Mouse (Mus musculus) kidney, embryonic 14.5 days (tissue): ENCODE data around the gene Sept9. TPM values are rescaled to one million over a fixed set of nuclear protein-coding genes. Genes with fewer than 3 reads are reported as not detected.

Source experiments
- ATAC-seq: fragments of 200-750 bp; cut with Nextera tagmentation; 2 replicates; pipeline ENCODE4 v1.8.0; 2017; ENCODE audit warnings: moderate number of reproducible peaks, mild to moderate bottlenecking, moderate TSS enrichment, moderate library complexity; ENCODE audit not compliant: low FRiP score, low TSS enrichment
- H3K27ac ChIP-seq: fragments of 300-500 bp; sonication (generic); 2 replicates; pipeline ENCODE4 v1.5.1; 2014; ENCODE audit warnings: low read depth, mild to moderate bottlenecking, low read length, moderate library complexity, mixed read lengths
- H3K27me3 ChIP-seq: fragments of 300-500 bp; sonication (generic); 2 replicates; pipeline ENCODE4 v1.6.1; 2014; ENCODE audit warnings: mild to moderate bottlenecking, low read length; ENCODE audit not compliant: control insufficient read depth, insufficient read depth
- H3K36me3 ChIP-seq: fragments of 300-500 bp; sonication (generic); 2 replicates; pipeline ENCODE4 v1.6.1; 2014; ENCODE audit warnings: low read length, mixed read lengths; ENCODE audit not compliant: control insufficient read depth, insufficient read depth
- H3K4me1 ChIP-seq: fragments of 300-500 bp; sonication (generic); 2 replicates; pipeline ENCODE4 v1.6.1; 2014; ENCODE audit warnings: low read length, mixed read lengths; ENCODE audit not compliant: control insufficient read depth, insufficient read depth
- H3K4me2 ChIP-seq: fragments of 300-500 bp; sonication (generic); replicated peaks from 2 replicates; pipeline ENCODE4 v1.6.1; 2014; ENCODE audit warnings: low read depth, mild to moderate bottlenecking, low read length
- H3K4me3 ChIP-seq: fragments of 300-500 bp; sonication (generic); 2 replicates; pipeline ENCODE4 v1.5.1; 2014; ENCODE audit warnings: mild to moderate bottlenecking, low read length
- H3K9ac ChIP-seq: fragments of 300-500 bp; sonication (generic); 2 replicates; pipeline ENCODE4 v1.6.1; 2014; ENCODE audit warnings: low read depth, mild to moderate bottlenecking, low read length, moderate library complexity
- H3K9me3 ChIP-seq: fragments of 300-500 bp; sonication (generic); 2 replicates; pipeline ENCODE4 v1.6.1; 2016; ENCODE audit warnings: low read length; ENCODE audit not compliant: control insufficient read depth
- WGBS: fragments of 180-500 bp; shearing (Covaris S2); extraction: QIAGEN DNeasy Blood & Tissue Kit; methylation state at CpG from one replicate; pipeline ENCODE4 v1.1.7; 2014; 5-methylcytosine and 5-hydroxymethylcytosine counted together
- polyA plus RNA-seq: library from polyadenylated mRNA; unstranded; fragments of >200 nt; fragmentation: Nextera tagmentation; extraction: Ambion mirVana; gene quantifications from 2 replicates; pipeline ENCODE4 v1.2.1, GENCODE M21; 2014

Sept9 gene
- polyA plus RNA-seq, 1 experiment from 2014 or later: 104 TPM

GRCm38 (mm10) chr11:117159257-117159945 lies 40.1 kb upstream of the Sept9 start:
- Histone ChIP-seq H3K9me3 (no peaks in the 10 kb centered on the region), H3K4me1 (peaks cover 15% of the 10 kb centered on the region), H3K4me2 (no peak overlapping the region), H3K9ac (no peak overlapping the region), H3K4me3 (no peak overlapping the region), H3K27me3 (no peaks in the 10 kb centered on the region), H3K36me3 (peaks cover 37% of the 10 kb centered on the region), H3K27ac (no peak overlapping the region)
- WGBS: 88% methylated on average over 13 of the region's 13 CpGs
- no peak for ATAC-seq

GRCm38 (mm10) chr11:117159946-117160307 lies 39.5 kb upstream of the Sept9 start:
- ATAC-seq: no peak
- Histone ChIP-seq H3K4me1 (peaks cover 15% of the 10 kb centered on the region), H3K9ac (no peak overlapping the region), H3K4me3 (no peak overlapping the region), H3K27ac (no peak overlapping the region), H3K4me2 (no peak overlapping the region), H3K9me3 (no peaks in the 10 kb centered on the region), H3K36me3 (peaks cover 32% of the 10 kb centered on the region), H3K27me3 (no peaks in the 10 kb centered on the region)
- WGBS: 85% methylated on average over 5 of the region's 5 CpGs

DNA sequence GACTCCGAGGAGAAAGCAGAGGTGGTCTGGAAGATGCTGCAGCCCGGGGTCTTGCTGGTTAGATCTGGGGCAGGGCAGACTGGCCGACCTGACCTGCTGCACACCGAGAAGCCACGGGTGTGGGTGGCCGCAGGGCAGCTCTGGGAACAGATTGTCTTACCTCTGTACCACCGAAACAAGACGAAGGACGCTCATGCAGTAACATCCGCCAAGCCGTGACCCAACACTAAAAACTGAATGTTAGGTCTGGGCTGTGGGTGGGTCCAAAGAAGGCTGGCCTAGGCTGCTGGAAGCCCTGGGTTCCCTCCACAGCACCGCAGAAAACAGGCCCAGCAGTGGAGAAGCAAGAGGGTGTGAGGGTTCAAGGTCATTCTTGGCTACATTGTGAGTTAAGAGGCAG lies 38.7 kb upstream of the Sept9 start:
- ATAC-seq: no peak
- Histone ChIP-seq H3K9me3 (no peaks in the 10 kb centered on the region), H3K4me1 (peaks cover 6% of the 10 kb centered on the region), H3K9ac (no peak overlapping the region), H3K27ac (no peak overlapping the region), H3K27me3 (no peaks in the 10 kb centered on the region), H3K4me3 (no peak overlapping the region), H3K4me2 (no peak overlapping the region), H3K36me3 (peaks cover 24% of the 10 kb centered on the region)
- WGBS: 78% methylated on average over 12 of the region's 12 CpGs

DNA sequence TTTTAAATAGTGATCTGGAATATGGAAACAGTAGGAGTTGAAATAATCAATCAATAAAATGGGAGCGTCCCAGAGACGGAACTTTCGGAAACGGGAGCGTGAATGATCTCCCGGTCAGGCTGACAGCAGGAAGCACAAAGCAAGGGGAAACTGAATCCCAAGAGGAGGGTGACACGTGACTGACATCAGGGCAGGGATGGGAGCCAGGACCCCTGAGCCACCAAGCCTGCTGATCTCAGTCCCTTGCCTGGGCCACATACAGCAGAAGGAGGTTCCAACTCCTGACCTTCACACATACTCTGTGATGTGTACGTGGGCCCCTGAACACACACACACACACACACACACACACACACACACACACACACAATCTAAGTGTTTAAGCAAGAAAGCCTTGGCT lies 37.9 kb upstream of the Sept9 start:
- Histone ChIP-seq H3K9me3 (no peaks in the 10 kb centered on the region), H3K27ac (no peak overlapping the region), H3K4me2 (no peak overlapping the region), H3K27me3 (no peaks in the 10 kb centered on the region), H3K4me1 (no peaks in the 10 kb centered on the region), H3K9ac (no peak overlapping the region), H3K4me3 (no peak overlapping the region), H3K36me3 (peaks cover 24% of the 10 kb centered on the region)
- ATAC-seq: no peak
- 41% methylated on average over 8 of the region's 8 CpGs for WGBS

DNA sequence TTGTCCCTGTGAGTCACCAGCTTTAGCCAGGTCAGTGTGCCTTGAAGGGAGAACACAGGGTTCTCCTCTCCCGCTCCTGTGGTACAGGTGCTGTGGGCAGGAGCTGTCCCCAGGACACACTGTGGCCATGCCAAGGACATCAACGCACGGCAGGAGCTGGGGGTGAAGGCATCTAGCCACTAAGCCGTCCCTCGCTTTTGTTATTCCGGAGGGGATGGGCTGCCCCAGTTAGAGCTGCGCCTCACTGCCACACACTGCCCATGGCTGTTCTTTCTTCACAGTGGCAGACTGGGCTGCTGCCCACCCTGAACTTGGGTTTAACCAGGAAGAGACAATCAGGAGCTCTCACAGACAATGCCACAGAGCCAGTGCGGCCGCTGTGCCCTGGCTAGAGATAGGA lies 36.4 kb upstream of the Sept9 start:
- 80% methylated on average over 9 of the region's 9 CpGs for whole genome bisulfite sequencing
- H3K36me3 ChIP-seq: peaks cover 15% of the 10 kb centered on the region
- no peak overlapping the region for H3K9ac ChIP-seq
- no peaks in the 10 kb centered on the region for H3K4me1 ChIP-seq
- H3K9me3 ChIP-seq: no peaks in the 10 kb centered on the region
- no peak overlapping the region for H3K4me3 ChIP-seq
- H3K27ac ChIP-seq: no peak overlapping the region
- ATAC-seq: no peak
- no peak overlapping the region for H3K4me2 ChIP-seq
- no peaks in the 10 kb centered on the region for H3K27me3 ChIP-seq

DNA sequence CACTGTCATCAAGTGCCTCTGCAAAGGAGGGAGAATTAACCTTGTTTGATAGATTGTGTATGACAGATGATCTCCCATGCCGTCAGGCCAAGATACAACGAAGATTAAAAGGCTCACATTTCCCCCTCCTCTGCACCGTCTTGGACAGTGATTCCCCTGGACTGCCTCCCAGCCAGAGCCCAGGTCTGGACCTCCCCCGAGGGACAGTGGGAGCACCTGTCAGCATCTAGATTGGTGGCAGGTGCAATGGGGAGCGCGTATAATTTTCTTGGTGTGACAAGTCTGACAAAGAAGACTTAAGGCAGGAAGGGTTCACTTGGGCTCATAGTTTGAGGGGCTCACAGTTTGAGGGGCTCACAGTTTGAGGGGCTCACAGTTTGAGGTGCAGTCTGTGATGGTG lies 35.7 kb upstream of the Sept9 start:
- H3K27ac ChIP-seq: no peak overlapping the region
- no peak for ATAC-seq
- WGBS: 66% methylated on average over 6 of the region's 6 CpGs
- no peaks in the 10 kb centered on the region for H3K27me3 ChIP-seq
- no peak overlapping the region for H3K9ac ChIP-seq
- H3K4me3 ChIP-seq: no peak overlapping the region
- H3K4me1 ChIP-seq: no peaks in the 10 kb centered on the region
- no peaks in the 10 kb centered on the region for H3K9me3 ChIP-seq
- H3K36me3 ChIP-seq: peaks cover 8% of the 10 kb centered on the region
- H3K4me2 ChIP-seq: no peak overlapping the region

DNA sequence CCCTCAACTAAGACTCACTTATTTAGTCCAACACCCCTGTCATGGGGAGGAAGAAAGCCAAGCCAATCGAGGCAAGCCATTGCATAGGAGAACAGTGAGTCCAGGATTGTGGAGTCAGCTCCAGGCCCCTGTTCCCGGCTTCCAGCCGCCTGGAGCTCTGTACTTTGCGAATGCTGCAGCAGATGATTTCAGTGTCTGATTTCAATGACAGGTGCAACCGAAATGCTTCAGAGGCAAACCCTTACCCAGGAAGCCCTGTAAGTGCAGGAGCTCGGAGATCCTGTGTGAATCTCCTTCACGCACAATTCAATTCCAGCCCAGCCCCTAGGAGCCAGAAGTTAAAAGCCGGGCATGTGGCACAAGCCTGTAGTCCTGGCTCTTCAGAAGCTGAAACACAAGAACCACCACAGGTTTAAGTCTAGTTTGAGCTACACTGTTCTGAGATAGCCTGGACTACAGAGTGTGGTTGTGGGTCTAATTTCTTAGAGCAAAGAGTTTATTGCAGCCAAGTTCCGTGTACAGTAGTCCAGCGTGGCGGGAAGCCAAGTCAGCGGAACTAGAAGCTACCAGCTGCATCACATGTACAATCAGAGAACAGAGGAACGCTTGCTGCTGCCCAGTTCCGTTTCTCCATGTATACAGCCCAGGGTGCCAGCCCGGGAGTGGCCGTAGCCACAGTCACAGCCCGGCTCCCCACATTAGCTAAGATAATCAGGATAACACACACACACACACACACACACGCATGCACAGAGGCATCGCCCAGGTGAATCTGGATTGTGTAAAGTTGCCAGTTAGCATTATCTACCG lies 31.0 kb upstream of the Sept9 start:
- Histone ChIP-seq H3K36me3 (no peaks in the 10 kb centered on the region), H3K4me3 (no peak overlapping the region), H3K9me3 (no peaks in the 10 kb centered on the region), H3K4me2 (no peak overlapping the region), H3K4me1 (0 out of 2 replicates have a peak, but pooled peaks cover 3% of the 10 kb centered on the region), H3K9ac (no peak overlapping the region), H3K27me3 (no peaks in the 10 kb centered on the region), H3K27ac (no peak overlapping the region)
- no peak for ATAC-seq
- 82% methylated on average over 20 of the region's 20 CpGs for WGBS

DNA sequence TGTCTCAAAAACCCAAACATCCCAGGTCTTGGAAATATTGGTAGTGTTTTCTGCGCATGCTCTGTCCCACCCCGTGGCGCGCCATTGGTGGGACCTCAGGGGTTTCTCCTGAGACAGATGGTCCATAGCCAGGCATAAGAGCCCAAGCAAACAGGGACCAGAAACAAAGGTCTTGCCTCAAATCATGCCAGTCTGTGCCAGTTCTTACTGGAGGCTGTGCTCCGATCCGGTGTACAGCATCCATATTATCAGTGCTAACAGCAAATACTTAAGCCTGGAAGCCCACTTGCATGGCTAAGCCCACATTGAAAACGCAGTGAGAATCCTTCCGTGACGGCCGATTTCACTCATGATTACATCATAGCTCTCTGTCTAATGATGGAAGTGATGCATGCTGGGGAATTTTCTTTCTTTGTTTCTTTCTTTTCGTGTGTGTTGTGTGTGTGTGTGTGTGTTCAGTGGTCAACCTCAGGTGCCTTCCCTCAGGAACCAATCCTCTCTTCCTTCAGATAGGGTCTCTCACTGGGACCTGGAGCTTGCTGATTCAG lies 30.3 kb upstream of the Sept9 start:
- no peaks in the 10 kb centered on the region for H3K9me3 ChIP-seq
- H3K4me3 ChIP-seq: no peak overlapping the region
- WGBS: 94% methylated on average over 11 of the region's 11 CpGs
- H3K4me2 ChIP-seq: no peak overlapping the region
- H3K9ac ChIP-seq: no peak overlapping the region
- no peaks in the 10 kb centered on the region for H3K36me3 ChIP-seq
- no peaks in the 10 kb centered on the region for H3K27me3 ChIP-seq
- no peak overlapping the region for H3K27ac ChIP-seq
- no peak for ATAC-seq
- peaks cover 10% of the 10 kb centered on the region; the same call in 1 of the 2 replicates for H3K4me1 ChIP-seq
